Mouse (Mus musculus) MEL (cell line): ENCODE results near the gene Insyn1.

Experiments
- CTCF ChIP-seq, 3 experiments: IDR thresholded peaks in 2 of 3; conservative IDR thresholded peaks in 1 of 3; 2 replicates each; pipeline ENCODE4 v1.5.1; 2011 to 2012; ENCODE audit warnings: low read length in 3 of 3, low read depth in 2 of 3, mild to moderate bottlenecking in 2 of 3, improper control_type of control experiment in 1 of 3, inconsistent platforms in 1 of 3, mixed read lengths in 1 of 3, moderate library complexity in 1 of 3; ENCODE audit not compliant: control insufficient read depth in 1 of 3, insufficient read depth in 1 of 3, poor library complexity in 1 of 3, severe bottlenecking in 1 of 3
- EP300 ChIP-seq, 2 experiments: IDR thresholded peaks; 2 replicates each; pipeline ENCODE4 v1.6.1; 2011; ENCODE audit warnings: improper control_type of control experiment in 2 of 2, low read length in 2 of 2, low read depth in 1 of 2, mild to moderate bottlenecking in 1 of 2
- HCFC1 ChIP-seq: IDR thresholded peaks from 2 replicates; pipeline ENCODE4 v1.6.1; 2012; ENCODE audit warnings: low read depth, mild to moderate bottlenecking, inconsistent platforms, low read length, improper control_type of control experiment, moderate library complexity
- JUND ChIP-seq: IDR thresholded peaks from 2 replicates; pipeline ENCODE4 v1.6.1; 2011; ENCODE audit warnings: low read depth, mild to moderate bottlenecking, improper control_type of control experiment, low read length
- MAX ChIP-seq: IDR thresholded peaks from 2 replicates; pipeline ENCODE4 v1.6.1; 2011; ENCODE audit warnings: low read length, improper control_type of control experiment
- POLR2A ChIP-seq, 2 experiments: IDR thresholded peaks; 2 replicates each; pipeline ENCODE4 v1.6.1; 2011 to 2012; ENCODE audit warnings: low read length in 2 of 2, mild to moderate bottlenecking in 2 of 2, control low read depth in 1 of 2, improper control_type of control experiment in 1 of 2, low read depth in 1 of 2, moderate library complexity in 1 of 2; ENCODE audit not compliant: control insufficient read depth in 1 of 2, insufficient read depth in 1 of 2, poor library complexity in 1 of 2
- RAD21 ChIP-seq: IDR thresholded peaks from 2 replicates; pipeline ENCODE4 v1.6.1; 2011; ENCODE audit warnings: mild to moderate bottlenecking, low read depth, low read length, improper control_type of control experiment
- SIN3A ChIP-seq: IDR thresholded peaks from 2 replicates; pipeline ENCODE4 v1.6.1; 2012; ENCODE audit warnings: low read length, improper control_type of control experiment, inconsistent platforms
- SMC3 ChIP-seq: IDR thresholded peaks from 2 replicates; pipeline ENCODE4 v1.6.1; 2011; ENCODE audit warnings: low read depth, low read length, improper control_type of control experiment
- UBTF ChIP-seq: IDR thresholded peaks from 2 replicates; pipeline ENCODE4 v1.6.1; 2012; ENCODE audit warnings: low read depth, mild to moderate bottlenecking, inconsistent platforms, low read length, improper control_type of control experiment, moderate library complexity, borderline replicate concordance; ENCODE audit not compliant: insufficient read depth
- ZNF384 ChIP-seq: IDR thresholded peaks from 2 replicates; pipeline ENCODE4 v1.6.1; 2012; ENCODE audit warnings: low read depth, mild to moderate bottlenecking, inconsistent platforms, low read length, improper control_type of control experiment

DNA sequence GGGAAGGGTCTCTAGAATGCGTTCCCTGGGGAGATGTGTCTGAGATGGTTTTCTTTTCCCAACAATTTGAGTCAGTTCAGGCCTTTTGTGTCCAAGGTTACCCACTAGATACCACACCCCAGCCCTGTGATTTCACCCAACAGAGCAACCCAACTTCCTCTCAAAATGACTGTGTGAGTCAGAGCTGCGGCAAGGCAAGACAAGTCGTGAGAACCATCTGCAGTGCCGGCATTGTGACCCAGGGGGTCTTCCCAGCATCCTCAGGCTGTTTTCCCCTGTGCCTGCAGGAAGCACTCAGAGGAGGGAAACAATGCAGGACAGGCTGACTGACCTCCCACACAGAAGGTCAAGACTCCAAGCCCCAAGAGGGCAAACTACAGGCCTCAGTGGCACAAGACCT is 60.5 kb downstream of the Insyn1 start:
- no peak for TF ChIP-seq JUND
- TF ChIP-seq POLR2A (IDR thresholded peaks at IDR 0.05; ENCODE audit: control insufficient read depth in 1 of 2, insufficient read depth in 1 of 2, low read depth in 1 of 2, low read length in 2 of 2, poor library complexity in 1 of 2), result no peak
- no peak for TF ChIP-seq CTCF (IDR thresholded peaks at IDR 0.05 in 2 of 3, conservative IDR thresholded peaks at IDR 0.05 in 1 of 3; ENCODE audit: control insufficient read depth in 1 of 3, insufficient read depth in 1 of 3, low read depth in 2 of 3, low read length in 3 of 3, poor library complexity in 1 of 3, severe bottlenecking in 1 of 3)
- no peak for TF ChIP-seq SIN3A
- TF ChIP-seq UBTF, result no peak
- TF ChIP-seq EP300 (IDR thresholded peaks at IDR 0.05; ENCODE audit: low read depth in 1 of 2, low read length in 2 of 2), result no peak
- TF ChIP-seq SMC3, result no peak
- no peak for TF ChIP-seq HCFC1
- TF ChIP-seq RAD21, result no peak
- no peak for TF ChIP-seq MAX
- TF ChIP-seq ZNF384, result no peak
